In the genomic region with DNA sequence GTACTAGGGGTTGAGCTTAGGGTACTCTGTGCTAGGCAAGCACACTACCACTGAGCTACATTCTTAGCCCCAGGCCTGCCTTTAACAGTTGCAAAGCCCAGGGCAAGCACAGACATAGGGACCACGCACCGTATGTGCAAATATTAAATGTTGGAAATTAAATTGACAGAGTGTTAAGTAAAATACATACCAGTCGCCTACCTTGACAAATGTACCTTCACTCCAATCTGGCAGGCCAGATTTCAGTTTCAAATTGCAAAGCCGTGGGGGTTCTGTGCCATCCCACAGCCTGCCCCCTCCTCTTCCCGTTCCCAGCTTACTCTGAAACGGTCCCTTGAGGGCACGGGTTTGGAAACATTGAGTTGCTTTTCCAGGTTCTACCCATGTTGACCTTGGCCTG, we compare ENCODE assay signal across 23 mouse cellular contexts. TPM values are rescaled to one million over a fixed set of nuclear protein-coding genes. Genes with fewer than 3 reads are reported as not detected.
"Had no signal": no experiment of that assay in that cellular context is flagged by ENCODE, and none has a peak within 500 bp of the region (broad histone marks: within the 10 kb centered on the region; RNA-seq: fewer than 3 reads in every experiment).

No protein-coding gene starts in this region.

- H3K4me1 ChIP-seq: liver, embryonic 15.5 days; lung, embryonic 15.5 days; midbrain, embryonic 12.5 days; neural tube, embryonic 13.5 days; neural tube, embryonic 15.5 days had no signal

- H3K27ac ChIP-seq: liver, embryonic 15.5 days; lung, embryonic 15.5 days; macrophage; midbrain, embryonic 12.5 days; neural tube, embryonic 13.5 days; neural tube, embryonic 15.5 days had no signal

- H3K4me3 ChIP-seq: liver, embryonic 15.5 days; lung, embryonic 15.5 days; megakaryocyte, embryonic 14.5 days; midbrain, embryonic 12.5 days; neural tube, embryonic 13.5 days; neural tube, embryonic 15.5 days had no signal

- DNase-seq: liver, postnatal 0 days; lung, adult 2 months; lung, postnatal 14 days; lung, postnatal 36 days; midbrain, embryonic 14.5 days; retina, postnatal 1 day; right cerebral cortex, adult 18-20 months; right cerebral cortex, postnatal 25 days; right cerebral cortex, postnatal 4 days; spleen, adult 18-20 months; thymus, adult 18-20 months; thymus, postnatal 14 days; thymus, postnatal 36 days had no signal

- H3K36me3 ChIP-seq: liver, embryonic 15.5 days; lung, embryonic 15.5 days; midbrain, embryonic 12.5 days; neural tube, embryonic 13.5 days; neural tube, embryonic 15.5 days had no signal

- H3K27me3 ChIP-seq: liver, embryonic 15.5 days; lung, embryonic 15.5 days; midbrain, embryonic 12.5 days; neural tube, embryonic 13.5 days; neural tube, embryonic 15.5 days had no signal

RNA-seq across cellular contexts. Expression of gene 1700016K19Rik, which starts 13.8 kb away (rescaled TPM):
- total RNA-seq: megakaryocyte progenitor cell, adult 5-6 weeks; monocyte, adult 5-6 weeks had no signal
- polyA plus RNA-seq: liver, embryonic 15.5 days; liver, postnatal 0 days; macrophage; neural tube, embryonic 11.5 days had no signal

RNA-seq across cellular contexts. Expression of gene Rph3al, which starts 47.7 kb away (rescaled TPM):
- polyA plus RNA-seq: macrophage had no signal
